ENCODE assay signal across 27 mouse cellular contexts in the genomic region with DNA sequence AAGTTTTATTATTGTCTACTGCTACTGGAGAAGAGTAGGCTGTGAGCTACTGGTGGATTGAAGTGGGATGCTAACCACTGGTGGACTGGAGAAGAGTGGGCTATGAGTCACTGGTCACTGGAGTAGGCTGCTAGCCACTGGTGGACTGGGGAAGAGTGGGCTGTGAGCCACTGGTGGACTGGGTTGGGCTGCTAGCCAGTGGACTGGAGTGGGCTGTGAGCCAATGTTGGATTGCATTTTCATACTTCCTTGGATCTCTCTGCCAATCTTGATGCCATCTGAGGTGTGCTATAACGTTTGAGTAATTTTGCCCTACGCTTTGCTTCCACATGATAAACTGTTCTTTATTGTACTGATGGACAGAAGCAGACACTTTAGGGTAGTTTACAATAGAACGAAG. TPM values are rescaled to one million over a fixed set of nuclear protein-coding genes. Genes with fewer than 3 reads are reported as not detected.
"Had no signal": no experiment of that assay in that cellular context is flagged by ENCODE, and none has a peak within 500 bp of the region (broad histone marks: within the 10 kb centered on the region; RNA-seq: fewer than 3 reads in every experiment).

No protein-coding gene starts in this region.

- H3K4me3 ChIP-seq: heart, adult 2 months; heart, embryonic 13.5 days; heart, embryonic 15.5 days; hindbrain, embryonic 13.5 days; hindbrain, embryonic 15.5 days; kidney, embryonic 15.5 days; limb, embryonic 13.5 days; limb, embryonic 15.5 days; liver, embryonic 12.5 days had no signal

- H3K4me1 ChIP-seq: heart, embryonic 13.5 days; heart, embryonic 15.5 days; hindbrain, embryonic 13.5 days; hindbrain, embryonic 15.5 days; limb, embryonic 15.5 days had no signal

- H3K27ac ChIP-seq: heart, adult 2 months; heart, embryonic 13.5 days; heart, embryonic 15.5 days; hindbrain, embryonic 13.5 days; hindbrain, embryonic 15.5 days; hindbrain, postnatal 0 days; kidney, embryonic 15.5 days; kidney, postnatal 0 days; limb, embryonic 13.5 days; limb, embryonic 15.5 days; liver, embryonic 12.5 days; liver, embryonic 14.5 days had no signal

- DNase-seq: gastrocnemius, postnatal 14 days; gastrocnemius, postnatal 36 days; heart, adult 11 months; heart, adult 2 months; heart, postnatal 14 days; heart, postnatal 36 days; kidney, adult 11 months; kidney, adult 2 months; kidney, adult 9 months; kidney, postnatal 14 days; kidney, postnatal 36 days; layer of hippocampus, adult 9-11 months; layer of hippocampus, postnatal 36 days had no signal

- ATAC-seq: hindbrain, postnatal 0 days; intestine, embryonic 16.5 days; liver, embryonic 12.5 days had no signal

RNA-seq across cellular contexts. Expression of a gene that starts 5.3 kb away (rescaled TPM):
- polyA plus RNA-seq: gonadal fat pad, adult 2 months; heart, adult 2 months; heart, embryonic 13.5 days; heart, embryonic 15.5 days; limb, embryonic 13.5 days; liver, adult 2 months had no signal
